Comparison of ENCODE assay signal across 14 mouse cellular contexts in the genomic region with DNA sequence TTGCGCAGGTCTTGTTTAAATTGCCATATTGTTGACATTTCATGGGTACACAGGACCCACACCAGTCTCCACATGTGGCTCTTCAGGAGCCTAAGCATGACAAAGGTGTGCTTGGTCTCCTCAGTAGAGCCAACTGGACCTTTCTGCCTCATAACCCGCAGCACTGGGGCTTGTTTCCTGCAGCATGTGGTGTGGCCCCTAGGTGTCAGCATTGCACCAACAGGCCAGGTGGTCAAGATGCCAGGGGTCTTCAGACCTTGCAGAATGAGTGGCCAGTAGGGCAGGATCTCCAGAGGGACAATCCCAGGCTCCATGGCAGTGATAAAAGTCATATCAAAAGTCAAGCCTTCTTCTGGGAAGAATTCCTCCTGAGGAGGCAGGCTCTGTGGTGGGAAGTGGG.
DNase-seq lines count a peak whose midpoint lies in the region; ATAC-seq and TF ChIP-seq lines count a peak whose summit lies in the region.
"Had no signal": no experiment of that assay in that cellular context is flagged by ENCODE, and none has a peak within 500 bp of the region (broad histone marks: within the 10 kb centered on the region; RNA-seq: fewer than 3 reads in every experiment).

No protein-coding gene starts in this region.

- H3K27ac ChIP-seq in hindbrain, postnatal 0 days = no peak overlapping the region
- no peak overlapping the region for H3K27ac ChIP-seq in hindbrain, embryonic 14.5 days
- H3K27ac ChIP-seq in lung, postnatal 0 days (ENCODE audit: low read length) = no peak overlapping the region
- no peak overlapping the region for H3K27ac ChIP-seq in embryonic facial prominence, embryonic 10.5 days (replicated peaks)
- H3K27ac ChIP-seq: macrophage had no signal

- no peaks in the 10 kb centered on the region for H3K36me3 ChIP-seq in hindbrain, postnatal 0 days (ENCODE audit: insufficient read depth, low read length)
- no peaks in the 10 kb centered on the region for H3K36me3 ChIP-seq in hindbrain, embryonic 14.5 days (replicated peaks; ENCODE audit: control insufficient read depth, insufficient read depth)
- no peaks in the 10 kb centered on the region for H3K36me3 ChIP-seq in lung, postnatal 0 days (ENCODE audit: insufficient read depth, low read length)
- no peaks in the 10 kb centered on the region for H3K36me3 ChIP-seq in embryonic facial prominence, embryonic 10.5 days (replicated peaks)
- H3K36me3 ChIP-seq: G1E had no signal

- ATAC-seq in hindbrain, postnatal 0 days = no peak
- ATAC-seq in hindbrain, embryonic 14.5 days (ENCODE audit: low FRiP score) = no peak
- ATAC-seq in lung, postnatal 0 days = no peak
- ATAC-seq: inflammation-experienced regulatory T-cells, adult 6 months had no signal

- no peak overlapping the region for H3K9ac ChIP-seq in hindbrain, postnatal 0 days (replicated peaks; ENCODE audit: low read length)
- no peak overlapping the region for H3K9ac ChIP-seq in hindbrain, embryonic 14.5 days
- no peak overlapping the region for H3K9ac ChIP-seq in lung, postnatal 0 days (replicated peaks; ENCODE audit: low read depth)

- TF ChIP-seq CTCF in hindbrain, postnatal 0 days (IDR thresholded peaks at IDR 0.05; ENCODE audit: low read depth) = peak; percentile 56
- TF ChIP-seq CTCF in lung, postnatal 0 days (IDR thresholded peaks at IDR 0.05) = peak; percentile 48

- no peak for DNase-seq in hindbrain, postnatal 0 days (ENCODE audit: low spot score)
- no peak for DNase-seq in hindbrain, embryonic 14.5 days (ENCODE audit: low spot score)
- no peak for DNase-seq in lung, postnatal 0 days (ENCODE audit: low spot score)
- DNase-seq in lung, adult 18-20 months = no peak
- DNase-seq in R1 (ENCODE audit: low read depth, low spot score) = peak; percentile 5
- DNase-seq in embryonic facial prominence, embryonic 10.5 days (ENCODE audit: low spot score) = peak; percentile 43
- DNase-seq in spleen, postnatal 10 days (ENCODE audit: low spot score in 2 of 2) = no peak
- DNase-seq in spleen, adult 12 weeks (ENCODE audit: low spot score) = no peak
- DNase-seq: adrenal gland, adult 2 months; cerebellum, adult 2 months; spleen, adult 18-20 months had no signal

- H3K4me2 ChIP-seq in hindbrain, postnatal 0 days (ENCODE audit: low read depth, low read length) = no peak overlapping the region
- no peak overlapping the region for H3K4me2 ChIP-seq in hindbrain, embryonic 14.5 days (replicated peaks)
- no peak overlapping the region for H3K4me2 ChIP-seq in lung, postnatal 0 days (replicated peaks; ENCODE audit: low read depth, low read length)

- no peaks in the 10 kb centered on the region for H3K27me3 ChIP-seq in hindbrain, postnatal 0 days (ENCODE audit: insufficient read depth, low read length)
- no peaks in the 10 kb centered on the region for H3K27me3 ChIP-seq in hindbrain, embryonic 14.5 days (ENCODE audit: control insufficient read depth, insufficient read depth, low read length)
- H3K27me3 ChIP-seq in lung, postnatal 0 days (replicated peaks; ENCODE audit: insufficient read depth, low read length) = no peaks in the 10 kb centered on the region
- no peaks in the 10 kb centered on the region for H3K27me3 ChIP-seq in embryonic facial prominence, embryonic 10.5 days (replicated peaks; ENCODE audit: low read depth, poor library complexity, severe bottlenecking)

- H3K4me3 ChIP-seq in hindbrain, postnatal 0 days (ENCODE audit: low read length) = no peak overlapping the region
- H3K4me3 ChIP-seq in hindbrain, embryonic 14.5 days (replicated peaks; ENCODE audit: low read length) = no peak overlapping the region
- H3K4me3 ChIP-seq in lung, postnatal 0 days (ENCODE audit: low read depth, low read length) = no peak overlapping the region
- no peak overlapping the region for H3K4me3 ChIP-seq in embryonic facial prominence, embryonic 10.5 days

- TF ChIP-seq EP300 in lung, postnatal 0 days (IDR thresholded peaks at IDR 0.05) = no peak

- H3K9me3 ChIP-seq in hindbrain, postnatal 0 days (ENCODE audit: low read length) = no peaks in the 10 kb centered on the region
- no peaks in the 10 kb centered on the region for H3K9me3 ChIP-seq in hindbrain, embryonic 14.5 days (ENCODE audit: control insufficient read depth, low read length)
- H3K9me3 ChIP-seq in lung, postnatal 0 days (ENCODE audit: low read length) = no peaks in the 10 kb centered on the region
- no peaks in the 10 kb centered on the region for H3K9me3 ChIP-seq in embryonic facial prominence, embryonic 10.5 days

- no peaks in the 10 kb centered on the region for H3K4me1 ChIP-seq in hindbrain, postnatal 0 days (ENCODE audit: insufficient read depth, low read length)
- H3K4me1 ChIP-seq in hindbrain, embryonic 14.5 days (replicated peaks; ENCODE audit: control insufficient read depth, insufficient read depth, low read length) = no peaks in the 10 kb centered on the region
- H3K4me1 ChIP-seq in lung, postnatal 0 days (ENCODE audit: insufficient read depth, low read depth, low read length) = no peaks in the 10 kb centered on the region
- H3K4me1 ChIP-seq in embryonic facial prominence, embryonic 10.5 days = 0 out of 2 replicates have a peak, but pooled peaks cover 2% of the 10 kb centered on the region

- WGBS in hindbrain, postnatal 0 days = 80% methylated on average over 2 of the region's 2 CpGs
- 70% methylated on average over 2 of the region's 2 CpGs for WGBS in hindbrain, embryonic 14.5 days
- 75% methylated on average over 2 of the region's 2 CpGs for WGBS in lung, postnatal 0 days
- 75% methylated on average over 2 of the region's 2 CpGs for WGBS in embryonic facial prominence, embryonic 10.5 days

Comparison
In these comparisons a context has a peak if more than half of its experiments do, and no peak if none do; other contexts are left out.
1. DNase-seq: peak in R1 (single experiment) and embryonic facial prominence, embryonic 10.5 days (single experiment); none in hindbrain, postnatal 0 days (single experiment), hindbrain, embryonic 14.5 days (single experiment), lung, postnatal 0 days (single experiment), lung, adult 18-20 months (0 of 2), spleen, postnatal 10 days (0 of 2) and spleen, adult 12 weeks (single experiment).